Mouse (Mus musculus) gastrocnemius, postnatal 4 days (tissue): ENCODE results near the gene Hmg20b. TPM values are rescaled to one million over a fixed set of nuclear protein-coding genes. Genes with fewer than 3 reads are reported as not detected.

Experiments used
- DNase-seq, 2 experiments: peaks; one replicate each; pipeline ENCODE4 v3.0.0; 2021 to 2022; ENCODE audit warnings: low spot score in 2 of 2, mixed read lengths in 2 of 2
- total RNA-seq, 2 experiments: library from RNA; stranded (reverse); gene quantifications; 2 replicates each; pipeline ENCODE4 v1.2.3; 2021

Gene Hmg20b
- total RNA-seq, 2 experiments from 2014 or later, result 46.2 to 58.6 TPM

DNA sequence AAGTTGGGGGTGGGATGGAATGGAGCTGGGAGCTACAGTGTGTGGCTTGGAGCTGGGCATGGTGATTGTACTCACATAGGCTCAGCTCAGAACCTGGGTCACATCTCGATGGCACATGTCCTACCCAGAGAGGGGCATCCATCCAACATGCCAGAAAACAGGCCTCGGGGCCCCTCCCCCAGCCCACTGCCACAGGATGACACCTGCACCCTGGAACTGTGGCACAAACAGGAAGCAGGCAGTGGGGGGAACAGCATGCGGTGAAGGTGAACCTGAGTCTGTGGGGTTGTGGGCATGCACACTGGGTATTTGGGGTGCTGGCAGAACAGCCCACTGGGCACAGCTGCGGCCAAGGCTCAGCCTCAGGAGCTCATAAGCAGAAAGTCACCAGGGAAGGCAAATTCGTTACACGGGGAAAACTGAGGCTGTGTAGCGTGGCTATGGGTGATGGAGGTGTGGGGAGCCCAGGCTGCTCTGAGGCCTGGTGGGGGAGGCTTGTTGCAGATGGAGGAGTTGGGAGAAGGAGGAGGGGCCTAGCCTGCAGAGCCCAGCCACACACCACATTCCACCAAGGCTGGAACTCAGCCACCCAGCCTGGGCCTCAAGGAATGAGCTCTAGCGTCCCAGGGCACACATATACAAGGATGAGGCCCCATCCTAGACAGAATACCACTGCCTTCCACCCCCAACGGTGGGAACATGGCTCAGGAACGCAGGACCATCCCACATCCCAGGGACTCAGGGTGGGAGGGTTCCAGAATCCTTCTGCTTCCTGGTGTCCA, 20.9 kb downstream of the Hmg20b start:
- peak in 1 of 2 experiments; percentile 77 for DNase-seq

- DNase-seq, result peak in 1 of 2 experiments; percentile 57
Observed at GRCm38 (mm10) chr10:81328386-81328785, 21.9 kb downstream of the Hmg20b start, which contains the start of gene Tbxa2r. Gene Tbxa2r, plus strand, starts transcription at chr10:81328731.

DNA sequence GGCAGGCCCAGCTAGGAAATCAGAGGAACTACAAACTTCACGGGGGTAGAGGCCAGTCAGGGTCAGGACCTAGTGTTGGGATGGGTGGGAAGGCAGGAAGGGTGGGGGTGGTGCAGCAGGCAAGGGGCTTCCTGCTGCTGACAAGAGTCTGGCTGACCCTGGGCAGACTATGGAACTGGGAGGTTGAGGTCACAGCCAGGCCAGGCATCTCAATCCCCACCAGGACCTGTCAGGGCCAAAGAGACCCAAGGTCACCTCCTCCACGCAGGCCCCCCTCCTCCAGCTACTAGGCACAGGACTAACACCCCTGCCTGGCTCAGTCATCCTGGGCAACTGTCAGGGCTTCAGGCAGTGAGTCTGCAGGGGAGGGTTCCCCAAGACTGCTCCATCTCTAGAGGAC, 22.3 kb downstream of the Hmg20b start:
- DNase-seq, result no peak

DNA sequence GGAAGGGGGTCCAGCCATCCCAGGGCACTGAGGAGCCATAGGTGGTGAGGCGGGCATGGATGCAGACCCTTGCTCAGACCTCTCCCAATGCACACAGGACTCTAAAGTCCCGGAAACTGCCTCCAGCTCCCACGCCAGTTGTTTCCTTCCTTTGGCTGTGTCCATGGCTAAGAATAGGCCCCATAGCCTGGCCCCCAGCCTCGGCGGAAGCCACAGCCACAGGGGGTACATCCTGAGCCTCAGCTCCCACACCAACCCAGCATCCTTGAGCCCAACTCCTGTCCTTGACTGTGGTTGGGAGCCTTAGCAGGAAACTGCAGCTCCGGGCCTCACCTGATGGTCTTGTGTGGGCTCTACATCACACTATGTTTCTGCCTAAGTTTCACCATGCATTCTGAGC, 23.4 kb downstream of the Hmg20b start:
- DNase-seq, result no peak

DNA sequence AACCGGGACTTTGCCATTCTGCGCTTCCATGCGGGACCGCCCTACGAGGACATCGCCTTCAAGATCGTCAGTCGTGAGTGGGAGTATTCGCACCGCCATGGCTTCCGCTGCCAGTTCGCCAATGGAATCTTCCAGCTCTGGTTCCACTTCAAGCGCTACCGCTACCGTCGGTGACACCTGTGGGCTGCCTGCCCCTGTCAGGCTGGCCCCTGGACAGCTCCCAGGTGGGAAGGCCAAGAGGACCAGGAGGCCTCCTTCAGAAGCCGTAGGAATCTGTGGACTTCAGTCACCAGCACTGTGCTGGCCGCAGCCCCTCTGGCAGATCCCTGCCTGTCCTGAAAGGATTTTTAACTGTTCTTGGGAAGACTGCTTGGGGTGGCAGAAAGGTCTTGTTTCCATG, 24.5 kb downstream of the Hmg20b start:
- no peak for DNase-seq

- no peak for DNase-seq
Observed at GRCm38 (mm10) chr10:81325176-81325575, 25.1 kb downstream of the Hmg20b start.

DNA sequence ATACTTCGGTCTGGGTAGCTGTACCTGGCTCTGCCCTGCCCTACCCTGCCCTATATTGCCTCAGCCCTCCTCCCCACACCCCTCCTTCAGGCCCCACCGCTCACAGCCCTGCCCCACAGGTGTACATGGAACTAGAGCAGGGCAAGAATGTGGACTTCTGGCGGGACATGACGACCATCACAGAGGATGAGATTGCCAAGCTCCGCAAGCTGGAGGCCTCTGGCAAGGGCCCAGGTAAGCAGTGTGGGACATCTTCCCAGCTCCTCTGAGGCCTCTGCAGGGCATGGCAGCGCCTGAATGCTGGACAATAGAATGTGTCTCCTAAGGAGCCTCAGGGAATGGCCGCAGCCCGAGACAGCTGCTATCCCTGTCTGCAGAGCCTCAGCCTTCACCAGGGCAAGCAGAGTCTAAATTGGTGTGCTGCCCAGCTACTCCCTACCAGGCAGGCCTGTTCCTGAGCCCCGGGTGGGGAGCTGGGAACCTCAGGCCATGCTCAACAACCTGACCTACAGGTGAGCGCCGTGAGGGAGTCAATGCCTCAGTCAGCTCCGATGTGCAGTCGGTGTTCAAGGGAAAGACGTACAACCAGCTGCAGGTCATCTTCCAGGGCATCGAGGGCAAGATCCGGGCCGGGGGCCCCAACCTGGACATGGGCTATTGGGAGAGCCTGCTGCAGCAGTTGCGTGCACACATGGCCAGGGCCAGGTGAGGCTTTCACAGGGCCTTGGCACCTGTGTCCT, 26.3 kb downstream of the Hmg20b start:
- DNase-seq, result no peak

DNA sequence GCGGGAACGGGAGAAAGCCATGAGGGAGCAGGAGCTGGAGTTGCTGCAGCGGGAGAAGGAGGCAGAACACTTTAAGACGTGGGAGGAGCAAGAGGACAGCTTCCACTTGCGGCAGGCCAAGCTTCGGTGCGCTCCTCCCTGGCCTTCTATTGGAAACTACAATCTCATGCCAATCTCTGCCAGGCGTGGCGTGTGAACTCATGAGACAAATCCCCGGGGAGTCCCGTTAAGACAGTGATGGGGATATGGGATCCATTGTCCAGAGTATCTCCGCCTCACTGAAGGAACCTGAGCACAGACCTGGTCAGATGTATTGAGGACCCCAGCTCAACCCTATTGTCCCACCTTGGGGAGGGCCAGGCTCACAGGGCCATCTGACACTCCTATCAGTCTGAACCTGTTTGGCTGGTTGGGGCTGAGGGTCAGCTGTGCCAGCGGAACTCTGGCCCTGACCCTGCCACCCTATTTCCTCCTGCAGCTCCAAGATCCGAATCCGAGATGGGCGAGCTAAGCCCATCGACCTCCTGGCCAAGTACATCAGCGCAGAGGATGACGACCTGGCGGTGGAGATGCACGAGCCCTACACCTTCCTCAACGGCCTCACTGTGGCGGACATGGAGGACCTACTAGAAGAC, 27.0 kb downstream of the Hmg20b start:
- no peak for DNase-seq

GRCm38 (mm10) chr10:81322444-81322843, 27.8 kb downstream of the Hmg20b start:
- no peak for DNase-seq

DNA sequence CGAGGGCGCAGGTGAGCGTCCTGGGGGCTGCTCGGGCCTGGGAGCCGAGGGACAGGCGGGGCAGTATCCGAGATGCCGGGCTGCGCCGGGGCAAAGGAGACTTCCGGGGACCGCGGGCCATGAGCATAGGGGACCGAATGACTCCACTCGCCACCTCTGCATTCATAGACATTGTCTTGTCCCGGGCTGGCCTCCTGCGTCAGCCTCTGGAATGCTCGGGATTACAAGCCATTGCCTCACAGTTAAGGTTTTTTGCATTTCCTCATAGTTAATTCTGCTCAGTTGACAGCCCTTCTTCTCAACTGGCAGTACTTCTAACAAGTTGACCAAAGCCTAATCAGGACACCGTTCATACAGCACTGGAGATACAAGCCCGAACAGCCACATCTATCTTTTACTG, 28.8 kb downstream of the Hmg20b start:
- DNase-seq, result no peak

GRCm38 (mm10) chr10:81320550-81321347, 29.5 kb downstream of the Hmg20b start, which contains the start of gene Cactin:
Gene Cactin, plus strand, starts transcription at chr10:81321103.
- DNase-seq, result peak; percentile 95 to 99

DNA sequence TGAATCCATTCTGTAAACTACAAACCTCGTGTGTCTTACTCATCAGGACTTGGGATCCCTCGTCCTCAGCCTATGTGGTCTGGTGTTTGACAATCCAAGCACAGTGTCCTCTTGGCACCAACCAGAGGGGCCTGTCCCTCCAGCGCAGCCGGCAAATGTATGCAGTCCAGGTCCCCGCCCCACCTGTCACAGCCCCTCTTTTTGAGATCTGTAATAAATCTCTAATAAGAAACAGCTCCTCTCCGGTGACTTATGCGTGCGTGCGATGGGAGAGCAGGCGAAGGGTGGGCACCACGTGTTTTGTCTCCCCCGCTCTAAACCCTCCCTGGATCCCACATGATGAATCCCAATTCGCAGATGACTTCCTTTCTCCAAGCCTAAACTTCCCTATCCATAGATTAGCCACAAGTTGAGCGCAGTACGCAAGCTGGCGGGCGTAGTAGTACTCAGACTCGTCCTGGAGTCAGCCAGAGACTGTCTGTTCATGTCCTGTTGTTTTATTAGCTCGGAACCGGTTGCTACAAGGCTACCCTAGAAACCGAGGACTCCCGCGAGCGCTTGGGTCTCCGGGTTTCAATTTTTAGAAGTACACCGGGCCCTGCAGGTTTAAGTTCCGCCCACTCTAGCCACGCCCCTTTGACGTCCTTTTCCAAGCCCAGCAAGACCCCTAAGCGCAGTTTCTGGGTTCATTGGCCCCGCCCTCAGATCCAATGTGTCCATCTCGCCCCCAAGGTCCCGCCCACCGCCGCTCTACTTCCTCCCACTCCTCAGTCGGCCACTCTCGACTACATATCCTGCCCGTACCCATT, 30.3 kb downstream of the Hmg20b start:
- peak in 1 of 2 experiments; percentile 95 for DNase-seq

- no peak for DNase-seq
Observed at GRCm38 (mm10) chr10:81319330-81319699, 31.0 kb downstream of the Hmg20b start.

GRCm38 (mm10) chr10:81318589-81319329, 31.5 kb downstream of the Hmg20b start:
- no peak for DNase-seq

DNA sequence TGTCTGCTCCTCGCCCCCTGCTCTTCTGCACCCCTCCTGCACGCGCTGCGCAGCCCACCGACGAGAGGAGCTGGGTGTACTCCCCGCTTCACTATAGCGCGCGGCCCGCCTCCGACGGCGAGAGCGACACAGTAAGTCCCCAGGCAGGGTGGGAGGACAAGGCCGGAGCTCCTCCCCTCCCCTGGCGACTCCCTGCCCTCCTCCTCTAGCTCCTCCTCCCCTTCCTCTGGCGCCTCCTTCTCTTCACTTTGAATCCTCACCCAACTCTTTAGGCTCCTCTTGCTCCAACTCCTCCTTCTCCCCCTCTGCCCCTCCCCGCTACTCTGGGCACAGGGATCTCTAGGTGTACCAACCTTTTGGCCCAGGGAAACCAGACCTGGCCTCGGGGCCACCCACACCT, 33.0 kb downstream of the Hmg20b start:
- DNase-seq, result no peak

DNA sequence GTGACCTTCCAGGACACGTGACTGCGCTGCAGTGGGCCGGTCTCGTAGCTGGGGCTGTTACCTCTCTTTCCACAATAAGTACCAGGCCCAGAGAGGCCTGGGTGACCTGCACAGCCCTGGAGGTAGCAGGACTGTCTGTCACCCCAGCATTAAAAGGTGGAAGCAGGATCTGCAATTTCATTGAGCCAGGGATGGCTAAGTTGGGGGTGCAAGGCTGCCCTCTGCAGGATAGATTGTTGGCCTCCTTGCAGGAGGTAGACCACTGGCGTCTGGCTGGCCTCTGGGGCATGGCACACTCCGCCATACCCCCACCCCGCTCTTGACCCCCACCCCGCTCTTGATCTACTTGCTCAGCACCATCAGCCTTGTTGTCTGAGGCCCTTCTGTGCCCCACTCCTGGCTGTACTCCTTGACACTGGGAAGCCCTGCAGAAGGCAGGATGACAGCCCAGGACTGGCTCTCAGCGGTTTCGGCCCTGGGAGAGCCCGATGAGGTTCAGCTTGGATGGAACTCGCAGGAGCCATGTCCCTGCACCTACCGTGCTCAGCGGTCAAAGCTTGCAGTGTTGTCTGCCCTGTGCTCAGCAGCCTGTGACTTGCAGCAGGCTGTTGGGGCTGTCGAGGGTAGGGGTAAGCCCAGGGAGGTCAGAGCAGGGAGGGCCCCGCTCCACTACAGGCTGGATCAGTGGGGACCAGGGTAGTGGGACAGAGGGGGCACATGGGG, 33.8 kb downstream of the Hmg20b start:
- DNase-seq, result no peak

- DNase-seq, result no peak
Observed at GRCm38 (mm10) chr10:81315587-81315986, 34.7 kb downstream of the Hmg20b start.

GRCm38 (mm10) chr10:81314201-81314600, 36.1 kb downstream of the Hmg20b start:
- DNase-seq, result no peak

DNA sequence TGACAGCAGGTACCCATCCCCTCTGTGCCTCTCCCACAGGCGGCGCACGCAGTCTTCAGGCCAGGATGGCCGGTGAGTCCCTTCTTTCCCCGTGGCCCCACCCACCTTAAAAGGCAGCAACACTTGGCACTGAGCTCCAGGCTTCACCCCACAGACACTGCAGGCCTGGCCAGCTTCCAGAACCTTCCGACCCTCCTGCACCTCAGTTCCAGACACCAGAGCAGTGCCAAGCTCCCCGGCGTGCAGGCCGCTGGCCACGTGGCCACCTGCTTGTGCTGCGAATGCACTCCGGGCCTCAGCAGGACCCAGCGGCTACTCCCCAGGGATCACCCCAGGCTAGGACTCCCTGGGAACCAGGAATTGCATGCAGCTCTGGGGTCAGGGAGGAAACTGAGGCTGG, 36.7 kb downstream of the Hmg20b start:
- no peak for DNase-seq
